Mouse (Mus musculus): ENCODE data around the gene Ppp4r4.

DNA sequence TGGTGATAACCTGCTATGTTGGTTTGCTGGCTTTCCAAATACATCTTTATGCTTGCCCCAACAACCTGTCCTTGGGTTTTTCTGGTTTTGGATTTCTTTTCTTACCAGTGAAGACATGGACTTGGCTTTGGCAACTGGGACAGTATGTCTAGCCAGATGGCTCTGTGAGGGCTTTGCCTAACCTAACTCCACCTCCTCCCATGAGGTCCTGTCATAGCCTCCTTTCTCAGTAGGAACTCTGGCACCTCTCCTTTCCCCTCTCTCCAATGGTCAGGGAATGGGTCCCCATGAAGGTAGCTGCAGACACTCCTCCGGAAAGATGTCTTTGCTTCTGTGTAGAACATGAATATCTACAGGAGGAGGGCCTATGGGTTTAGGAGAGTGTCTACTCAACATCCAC lies 45.4 kb upstream of the Ppp4r4 start:
- no peak for TF ChIP-seq CTCF (conservative IDR thresholded peaks at IDR 0.05; ENCODE audit: insufficient read depth, insufficient read length, low read depth, low read length)
- no peak for TF ChIP-seq POLR2A (IDR thresholded peaks at IDR 0.05; ENCODE audit: low read depth, low read length)
